Mouse (Mus musculus): ENCODE data around the gene Spint1.

- no peak for TF ChIP-seq CTCF (conservative IDR thresholded peaks at IDR 0.05; ENCODE audit: insufficient read depth, insufficient read length, low read depth, low read length)
- no peak for TF ChIP-seq POLR2A (IDR thresholded peaks at IDR 0.05; ENCODE audit: low read depth, low read length)
These were observed 38.2 kb upstream of the Spint1 start for GRCm38 (mm10) chr2:119198934-119199333.
